9 mouse cellular contexts compared by ENCODE assay signal in genomic region chr1:106526751-106527150, GRCm38 (mm10).
A peak's percentile ranks its signal among the peaks of the same experiment; 100 is the strongest.
DNase-seq lines count a peak whose midpoint lies in the region; ATAC-seq and TF ChIP-seq lines count a peak whose summit lies in the region.
"Had no signal": no experiment of that assay in that cellular context is flagged by ENCODE, and none has a peak within 500 bp of the region (broad histone marks: within the 10 kb centered on the region; RNA-seq: fewer than 3 reads in every experiment).

No protein-coding gene starts in this region.

- no peaks in the 10 kb centered on the region for H3K79me2 ChIP-seq in liver, adult 2 months (ENCODE audit: control insufficient read depth, insufficient read depth, low read length)

- H3K36me3 ChIP-seq in liver, adult 2 months (ENCODE audit: control insufficient read depth, insufficient read depth, low read length), result no peaks in the 10 kb centered on the region
- H3K36me3 ChIP-seq in liver, embryonic 12.5 days, result no peaks in the 10 kb centered on the region
- no peaks in the 10 kb centered on the region for H3K36me3 ChIP-seq in forebrain, embryonic 11.5 days (ENCODE audit: control insufficient read depth, insufficient read depth, low read length)
- H3K36me3 ChIP-seq: heart, embryonic 13.5 days; liver, embryonic 15.5 days had no signal

- H3K9me3 ChIP-seq in liver, embryonic 12.5 days (replicated peaks), result no peaks in the 10 kb centered on the region
- H3K9me3 ChIP-seq in forebrain, embryonic 11.5 days (ENCODE audit: control insufficient read depth, low read length), result no peaks in the 10 kb centered on the region
- H3K9me3 ChIP-seq: heart, embryonic 13.5 days; liver, embryonic 15.5 days had no signal

- 0 out of 2 replicates have a peak, but pooled peaks cover 2% of the 10 kb centered on the region for H3K4me1 ChIP-seq in liver, adult 2 months (ENCODE audit: control insufficient read depth, insufficient read depth, low read length)
- no peaks in the 10 kb centered on the region for H3K4me1 ChIP-seq in liver, embryonic 12.5 days
- no peaks in the 10 kb centered on the region for H3K4me1 ChIP-seq in forebrain, embryonic 11.5 days (replicated peaks; ENCODE audit: control insufficient read depth, insufficient read depth, low read length)
- H3K4me1 ChIP-seq: liver, embryonic 15.5 days had no signal

- no peak for ATAC-seq in liver, embryonic 12.5 days
- peak; percentile 49 for ATAC-seq in megakaryocyte, adult 5-6 weeks (ENCODE audit: poor library complexity, severe bottlenecking)
- no peak for ATAC-seq in activated CD4-positive, CD25-positive, alpha-beta regulatory T cell, adult 4 months
- no peak for ATAC-seq in forebrain, embryonic 11.5 days (replicated peaks; ENCODE audit: low FRiP score)

- peak; percentile 51 for DNase-seq in liver, adult 2 months (ENCODE audit: extremely low read depth, low read depth, low spot score)
- DNase-seq in brain, embryonic 14.5 days (ENCODE audit: low read depth), result peak; percentile 34
- peak; percentile 63 for DNase-seq in heart, postnatal 4 days
- no peak for DNase-seq in forebrain, embryonic 11.5 days (ENCODE audit: low spot score)

- TF ChIP-seq CTCF in liver, adult 2 months (IDR thresholded peaks at IDR 0.05; ENCODE audit: low read depth, low read length), result no peak
- TF ChIP-seq CTCF in brain, embryonic 14.5 days (IDR thresholded peaks at IDR 0.05; ENCODE audit: borderline replicate concordance, extremely low read depth, insufficient read depth, insufficient read length), result no peak

- TF ChIP-seq POLR2A in liver, adult 2 months (IDR thresholded peaks at IDR 0.05; ENCODE audit: extremely low read depth, insufficient read depth, low read length), result no peak
- TF ChIP-seq POLR2A in brain, embryonic 14.5 days (IDR thresholded peaks at IDR 0.05; ENCODE audit: borderline replicate concordance, extremely low read depth, insufficient read depth, insufficient read length, poor library complexity, severe bottlenecking), result no peak

- H3K27ac ChIP-seq in liver, adult 2 months (replicated peaks; ENCODE audit: insufficient read depth, low read depth, low read length), result no peak overlapping the region
- H3K27ac ChIP-seq in liver, embryonic 12.5 days, result no peak overlapping the region
- H3K27ac ChIP-seq in forebrain, embryonic 11.5 days (ENCODE audit: low read depth, low read length), result no peak overlapping the region
- H3K27ac ChIP-seq: heart, embryonic 13.5 days; liver, embryonic 15.5 days had no signal

- no peaks in the 10 kb centered on the region for H3K27me3 ChIP-seq in liver, adult 2 months (ENCODE audit: control insufficient read depth, insufficient read depth, low read length)
- H3K27me3 ChIP-seq in liver, embryonic 12.5 days (replicated peaks), result no peaks in the 10 kb centered on the region
- no peaks in the 10 kb centered on the region for H3K27me3 ChIP-seq in forebrain, embryonic 11.5 days (ENCODE audit: control insufficient read depth, insufficient read depth, low read length)
- H3K27me3 ChIP-seq: heart, embryonic 13.5 days; liver, embryonic 15.5 days had no signal

- 49% methylated on average over 7 of the region's 7 CpGs for WGBS in liver, adult 2 months
- 78% methylated on average over 7 of the region's 7 CpGs for WGBS in liver, embryonic 12.5 days (ENCODE audit: insufficient replicate concordance)
- 93% methylated on average over 7 of the region's 7 CpGs for WGBS in forebrain, embryonic 11.5 days

- H3K9ac ChIP-seq in liver, adult 2 months (ENCODE audit: low read depth, low read length), result no peak overlapping the region
- no peak overlapping the region for H3K9ac ChIP-seq in liver, embryonic 12.5 days
- no peak overlapping the region for H3K9ac ChIP-seq in forebrain, embryonic 11.5 days (ENCODE audit: low read length)
- H3K9ac ChIP-seq: heart, embryonic 13.5 days; liver, embryonic 15.5 days had no signal

- no peak overlapping the region for H3K4me3 ChIP-seq in liver, adult 2 months (ENCODE audit: insufficient read depth, low read depth, low read length)
- no peak overlapping the region for H3K4me3 ChIP-seq in liver, embryonic 12.5 days
- no peak overlapping the region for H3K4me3 ChIP-seq in forebrain, embryonic 11.5 days (ENCODE audit: low read depth, low read length)
- H3K4me3 ChIP-seq: heart, embryonic 13.5 days; liver, embryonic 15.5 days had no signal

- H3K4me2 ChIP-seq in liver, embryonic 12.5 days, result no peak overlapping the region
- H3K4me2 ChIP-seq in forebrain, embryonic 11.5 days (ENCODE audit: low read depth, low read length, severe bottlenecking), result no peak overlapping the region
- H3K4me2 ChIP-seq: heart, embryonic 13.5 days; liver, embryonic 15.5 days had no signal
